Mouse (Mus musculus): ENCODE data around the gene Arntl2. TPM values are rescaled to one million over a fixed set of nuclear protein-coding genes. Genes with fewer than 3 reads are reported as not detected.

Gene Arntl2
- polyA plus RNA-seq, 1 experiment from 2014 or later: 0.72 TPM

DNA sequence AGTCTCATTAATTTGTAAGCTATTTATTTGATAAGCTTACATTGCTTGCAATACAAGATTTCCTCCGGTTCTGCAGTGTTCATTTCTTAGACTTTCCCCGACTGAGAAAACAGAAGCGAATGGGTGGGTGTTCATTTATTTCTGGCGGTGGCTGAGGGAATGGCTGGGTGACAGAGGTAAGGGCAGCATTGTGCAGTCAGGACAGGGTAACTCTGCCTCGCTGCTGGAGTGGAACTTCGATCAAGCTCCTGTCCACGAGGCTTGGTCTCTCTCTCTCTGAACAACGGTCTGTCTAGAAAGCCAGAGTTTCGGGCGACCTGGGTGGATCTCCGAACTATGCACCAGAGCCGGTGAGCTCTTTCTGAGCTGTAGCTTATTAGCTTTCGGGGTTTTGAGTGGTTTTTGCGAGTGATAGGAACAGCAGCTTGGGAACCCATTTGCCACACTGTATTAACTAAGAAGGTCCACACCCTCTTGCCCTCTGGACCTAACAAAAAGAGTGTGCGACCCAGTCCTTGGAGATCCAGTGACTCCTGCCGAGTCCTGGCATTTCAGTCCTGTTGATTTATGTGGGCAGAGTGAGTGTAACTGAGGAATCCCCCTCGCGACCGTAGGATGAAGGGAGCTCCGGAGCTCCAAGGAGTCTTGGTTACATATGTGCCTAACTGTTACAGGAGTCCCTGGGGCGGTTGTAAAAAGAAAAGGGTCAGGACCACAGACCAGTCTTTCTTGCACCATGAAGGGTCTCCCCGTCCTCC, 510 bp upstream of the Arntl2 start:
- Histone ChIP-seq H3K27me3 (ENCODE audit: insufficient read depth, low read length) (peaks cover 5% of the 10 kb centered on the region; the same call in 1 of the 2 replicates), H3K36me3 (replicated peaks; ENCODE audit: insufficient read depth, low read length) (no peaks in the 10 kb centered on the region), H3K9me3 (ENCODE audit: low read length) (no peaks in the 10 kb centered on the region), H3K27ac (ENCODE audit: low read depth) (no peak overlapping the region), H3K4me3 (ENCODE audit: low read depth, low read length) (peak overlapping the region; percentile 51), H3K9ac (replicated peaks) (peak overlapping the region; percentile 54), H3K4me1 (ENCODE audit: insufficient read depth) (peaks cover 12% of the 10 kb centered on the region), H3K4me2 (ENCODE audit: low read depth, low read length) (peak overlapping the region; percentile 82)
- WGBS (ENCODE audit: insufficient replicate concordance): 10% methylated on average over 22 of the region's 22 CpGs
- no peak for DNase-seq
- peak; percentile 18; the same call in 1 of the 2 replicates for ATAC-seq
- TF ChIP-seq EP300 (IDR thresholded peaks at IDR 0.05; ENCODE audit: low read depth) (no peak), CTCF (IDR thresholded peaks at IDR 0.05; ENCODE audit: low read depth) (no peak)

GRCm38 (mm10) chr6:146797446-146797845, 1.6 kb downstream of the Arntl2 start:
- Histone ChIP-seq H3K27me3 (ENCODE audit: insufficient read depth, low read length) (peaks cover 5% of the 10 kb centered on the region; the same call in 1 of the 2 replicates), H3K4me1 (ENCODE audit: insufficient read depth) (peaks cover 12% of the 10 kb centered on the region), H3K4me2 (ENCODE audit: low read depth, low read length) (no peak overlapping the region), H3K36me3 (replicated peaks; ENCODE audit: insufficient read depth, low read length) (no peaks in the 10 kb centered on the region), H3K9ac (replicated peaks) (no peak overlapping the region), H3K27ac (ENCODE audit: low read depth) (no peak overlapping the region), H3K9me3 (ENCODE audit: low read length) (no peaks in the 10 kb centered on the region), H3K4me3 (ENCODE audit: low read depth, low read length) (no peak overlapping the region)
- DNase-seq (no peak), ATAC-seq (no peak)
- TF ChIP-seq EP300 (IDR thresholded peaks at IDR 0.05; ENCODE audit: low read depth) (no peak), CTCF (IDR thresholded peaks at IDR 0.05; ENCODE audit: low read depth) (no peak)
- WGBS (ENCODE audit: insufficient replicate concordance): 55% methylated on average over 5 of the region's 5 CpGs

DNA sequence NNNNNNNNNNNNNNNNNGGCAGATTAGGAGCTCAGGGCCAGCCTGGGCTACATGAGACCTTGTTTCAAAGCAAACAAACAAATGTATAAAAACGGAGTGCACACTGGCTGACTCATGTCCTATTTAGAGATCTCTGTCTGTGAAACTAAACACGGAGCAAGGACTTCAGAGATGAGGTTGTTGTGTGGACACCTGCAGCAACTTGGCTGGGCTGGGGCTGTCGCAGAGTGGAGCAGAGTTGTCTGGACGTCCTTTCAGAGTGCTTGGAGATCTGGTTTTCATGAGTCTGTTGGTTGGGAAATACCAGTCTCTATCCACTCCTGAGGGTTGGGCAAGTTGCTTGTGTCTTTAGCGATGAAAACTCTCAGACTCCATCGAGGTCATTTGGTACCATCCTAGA, 14.1 kb downstream of the Arntl2 start:
- ATAC-seq: no peak
- Histone ChIP-seq H3K4me3 (ENCODE audit: low read depth, low read length) (no peak overlapping the region), H3K9ac (replicated peaks) (no peak overlapping the region), H3K36me3 (replicated peaks; ENCODE audit: insufficient read depth, low read length) (no peaks in the 10 kb centered on the region), H3K27me3 (ENCODE audit: insufficient read depth, low read length) (no peaks in the 10 kb centered on the region), H3K4me2 (ENCODE audit: low read depth, low read length) (no peak overlapping the region), H3K9me3 (ENCODE audit: low read length) (no peaks in the 10 kb centered on the region), H3K27ac (ENCODE audit: low read depth) (no peak overlapping the region), H3K4me1 (ENCODE audit: insufficient read depth) (no peaks in the 10 kb centered on the region)
- WGBS (ENCODE audit: insufficient replicate concordance): 78% methylated on average over 6 of the region's 6 CpGs
- no peak for DNase-seq
- no peak for TF ChIP-seq CTCF (IDR thresholded peaks at IDR 0.05; ENCODE audit: low read depth)
- TF ChIP-seq EP300 (IDR thresholded peaks at IDR 0.05; ENCODE audit: low read depth): no peak

DNA sequence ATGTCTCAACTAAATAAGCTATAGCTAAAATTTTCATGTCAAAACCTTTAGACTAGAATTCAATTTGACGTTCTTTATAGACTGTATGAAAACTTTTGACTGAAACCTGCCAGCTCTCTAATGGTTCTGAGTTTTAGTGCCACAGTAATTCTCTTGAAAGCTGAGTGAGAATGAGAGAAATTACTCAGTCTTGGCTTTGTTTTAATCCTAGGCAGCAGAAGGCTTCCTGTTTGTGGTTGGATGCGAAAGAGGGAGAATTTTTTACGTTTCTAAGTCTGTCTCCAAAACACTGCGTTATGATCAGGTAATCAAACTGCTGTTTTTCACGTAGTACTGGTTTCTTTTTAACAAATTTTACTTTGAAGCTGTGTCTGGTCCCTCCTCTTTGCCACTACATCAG, 17.2 kb downstream of the Arntl2 start:
- Histone ChIP-seq H3K4me2 (ENCODE audit: low read depth, low read length) (no peak overlapping the region), H3K4me3 (ENCODE audit: low read depth, low read length) (no peak overlapping the region), H3K9ac (replicated peaks) (no peak overlapping the region), H3K4me1 (ENCODE audit: insufficient read depth) (no peaks in the 10 kb centered on the region), H3K36me3 (replicated peaks; ENCODE audit: insufficient read depth, low read length) (no peaks in the 10 kb centered on the region), H3K27me3 (ENCODE audit: insufficient read depth, low read length) (no peaks in the 10 kb centered on the region), H3K27ac (ENCODE audit: low read depth) (no peak overlapping the region), H3K9me3 (ENCODE audit: low read length) (no peaks in the 10 kb centered on the region)
- 61% methylated on average over 5 of the region's 5 CpGs for WGBS (ENCODE audit: insufficient replicate concordance)
- DNase-seq: no peak
- ATAC-seq: no peak
- TF ChIP-seq CTCF (IDR thresholded peaks at IDR 0.05; ENCODE audit: low read depth) (no peak), EP300 (IDR thresholded peaks at IDR 0.05; ENCODE audit: low read depth) (no peak)

DNA sequence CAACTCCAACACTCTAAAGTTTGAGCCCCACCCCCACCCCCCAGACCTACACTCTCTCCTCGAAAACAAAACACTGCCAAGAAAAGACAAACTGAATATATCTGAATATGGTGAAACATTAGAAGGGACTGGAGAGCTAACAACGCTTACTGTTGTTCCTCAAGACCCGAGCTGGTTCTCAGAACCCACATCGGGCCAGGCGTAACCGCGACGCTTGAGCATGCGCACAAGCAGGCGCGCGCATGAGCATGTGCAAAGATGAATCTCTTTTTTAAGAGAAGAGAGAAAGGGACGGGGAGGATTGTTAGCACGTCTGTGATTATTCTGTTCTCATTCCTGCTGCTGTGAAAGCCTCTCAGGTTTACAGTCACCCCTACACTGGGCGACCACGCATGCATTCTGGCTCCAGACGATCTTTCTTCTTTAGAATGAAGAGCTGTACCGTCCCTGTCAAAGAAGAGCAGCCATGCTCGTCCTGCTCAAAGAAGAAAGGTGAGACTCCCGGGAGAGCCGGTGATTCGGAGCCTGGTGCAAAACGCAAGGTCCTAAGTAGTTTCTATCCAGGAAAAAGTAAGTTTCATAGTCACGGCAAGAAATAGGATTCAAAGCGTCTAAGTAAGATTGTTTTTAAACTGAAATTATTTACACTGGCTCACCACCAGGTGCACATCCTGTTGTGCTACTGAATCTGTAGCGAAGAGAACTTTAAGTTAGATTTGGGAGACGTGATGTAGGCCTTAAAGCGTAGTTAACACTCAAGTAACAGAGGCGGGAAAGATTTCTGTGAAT, 24.5 kb downstream of the Arntl2 start:
- Histone ChIP-seq H3K4me3 (ENCODE audit: low read depth, low read length) (no peak overlapping the region), H3K36me3 (replicated peaks; ENCODE audit: insufficient read depth, low read length) (no peaks in the 10 kb centered on the region), H3K4me1 (ENCODE audit: insufficient read depth) (peaks cover 7% of the 10 kb centered on the region; the same call in 1 of the 2 replicates), H3K27me3 (ENCODE audit: insufficient read depth, low read length) (no peaks in the 10 kb centered on the region), H3K4me2 (ENCODE audit: low read depth, low read length) (no peak overlapping the region), H3K9me3 (ENCODE audit: low read length) (no peaks in the 10 kb centered on the region), H3K9ac (replicated peaks) (no peak overlapping the region), H3K27ac (ENCODE audit: low read depth) (no peak overlapping the region)
- no peak for TF ChIP-seq EP300 (IDR thresholded peaks at IDR 0.05; ENCODE audit: low read depth)
- no peak for TF ChIP-seq CTCF (IDR thresholded peaks at IDR 0.05; ENCODE audit: low read depth)
- ATAC-seq (no peak), DNase-seq (no peak)
- WGBS (ENCODE audit: insufficient replicate concordance): 84% methylated on average over 29 of the region's 29 CpGs

- Histone ChIP-seq H3K9me3 (ENCODE audit: low read length) (no peaks in the 10 kb centered on the region), H3K27ac (ENCODE audit: low read depth) (no peak overlapping the region), H3K27me3 (ENCODE audit: insufficient read depth, low read length) (no peaks in the 10 kb centered on the region), H3K4me1 (ENCODE audit: insufficient read depth) (peaks cover 7% of the 10 kb centered on the region; the same call in 1 of the 2 replicates), H3K4me2 (ENCODE audit: low read depth, low read length) (no peak overlapping the region), H3K4me3 (ENCODE audit: low read depth, low read length) (no peak overlapping the region), H3K36me3 (replicated peaks; ENCODE audit: insufficient read depth, low read length) (no peaks in the 10 kb centered on the region), H3K9ac (replicated peaks) (no peak overlapping the region)
- no peak for TF ChIP-seq CTCF (IDR thresholded peaks at IDR 0.05; ENCODE audit: low read depth)
- 61% methylated on average over 13 of the region's 13 CpGs for WGBS (ENCODE audit: insufficient replicate concordance)
- DNase-seq (peak; percentile 28), ATAC-seq (peak; percentile 78)
Measured at GRCm38 (mm10) chr6:146821958-146822357, 26.1 kb downstream of the Arntl2 start.
